Mouse (Mus musculus) 3134 (cell line): ENCODE measurements around the gene Kcnab1.
"Not testable (repeated sequence)": the region's sequence is repeated elsewhere in the genome, so short reads cannot be mapped to it uniquely, and the experiment has no call there.

Experiments
- DNase-seq: peaks from one replicate; pipeline ENCODE4 v3.0.0-alpha.2; 2011; ENCODE audit warnings: low spot score; ENCODE audit not compliant: insufficient read length; ENCODE audit errors: extremely low read depth

Kcnab1 gene

GRCm38 (mm10) chr3:65360163-65360969 lies 251.2 kb downstream of the Kcnab1 start:
- DNase-seq, result no peak

- no peak for DNase-seq
Measured at GRCm38 (mm10) chr3:65363438-65363837, 254.3 kb downstream of the Kcnab1 start.

DNA sequence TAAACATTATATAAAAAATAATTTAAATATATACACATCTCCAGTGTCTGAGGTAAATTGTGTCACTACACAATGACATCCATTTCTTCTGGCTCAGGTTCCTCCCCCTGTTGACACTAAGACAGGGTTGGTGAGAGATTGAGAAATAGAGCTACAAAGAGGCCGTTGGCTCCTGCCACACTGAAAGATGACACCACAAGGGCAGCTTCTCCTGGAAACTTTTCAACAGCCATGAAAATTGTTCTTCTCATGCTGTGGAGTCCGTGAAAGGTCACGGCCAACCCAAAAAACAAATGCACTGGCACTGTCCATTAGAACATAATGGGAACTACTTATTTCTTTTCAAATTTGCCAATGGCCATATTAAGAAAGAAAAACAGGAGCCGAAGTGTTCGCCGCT lies 256.0 kb downstream of the Kcnab1 start:
- no peak for DNase-seq

DNA sequence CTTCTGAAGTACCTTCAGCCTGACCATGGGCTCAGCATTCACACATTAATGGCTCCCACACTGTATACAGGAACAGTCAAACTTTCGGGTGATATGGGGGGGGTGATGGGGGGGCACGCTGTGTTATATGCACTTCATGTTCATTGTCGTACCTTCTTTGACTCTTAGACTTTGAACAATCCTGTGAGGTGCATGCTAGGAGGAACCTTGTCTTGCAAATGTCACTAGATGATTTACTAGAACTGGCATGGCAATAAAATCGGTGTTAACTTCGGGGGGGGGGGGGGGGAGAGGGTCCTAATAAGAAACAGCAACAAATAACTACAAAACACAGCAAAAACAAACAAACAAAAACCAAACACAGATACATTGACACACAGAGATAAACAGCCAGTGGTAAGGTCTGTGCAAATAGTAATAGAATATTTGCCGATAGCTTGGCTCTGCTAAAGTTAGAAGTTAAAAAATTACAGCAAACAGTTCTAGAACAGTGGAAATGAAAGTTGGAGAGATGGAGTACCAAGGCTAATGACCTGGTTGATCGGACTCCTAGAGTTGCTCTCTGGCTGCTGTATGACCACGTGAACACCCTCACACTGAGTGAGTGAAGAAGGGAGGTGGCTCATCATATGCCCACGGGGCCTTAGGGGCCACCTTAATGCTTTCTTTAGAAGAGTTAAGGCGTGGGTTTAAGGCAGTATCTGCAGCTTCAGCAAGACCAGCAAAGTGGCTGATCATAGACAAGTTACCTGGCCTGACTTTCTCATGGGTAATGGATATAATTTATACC lies 256.9 kb downstream of the Kcnab1 start:
- DNase-seq, result no peak

GRCm38 (mm10) chr3:65367944-65368343 lies 258.8 kb downstream of the Kcnab1 start:
- DNase-seq, result no peak

GRCm38 (mm10) chr3:65372552-65372951 lies 263.4 kb downstream of the Kcnab1 start:
- no peak for DNase-seq

DNA sequence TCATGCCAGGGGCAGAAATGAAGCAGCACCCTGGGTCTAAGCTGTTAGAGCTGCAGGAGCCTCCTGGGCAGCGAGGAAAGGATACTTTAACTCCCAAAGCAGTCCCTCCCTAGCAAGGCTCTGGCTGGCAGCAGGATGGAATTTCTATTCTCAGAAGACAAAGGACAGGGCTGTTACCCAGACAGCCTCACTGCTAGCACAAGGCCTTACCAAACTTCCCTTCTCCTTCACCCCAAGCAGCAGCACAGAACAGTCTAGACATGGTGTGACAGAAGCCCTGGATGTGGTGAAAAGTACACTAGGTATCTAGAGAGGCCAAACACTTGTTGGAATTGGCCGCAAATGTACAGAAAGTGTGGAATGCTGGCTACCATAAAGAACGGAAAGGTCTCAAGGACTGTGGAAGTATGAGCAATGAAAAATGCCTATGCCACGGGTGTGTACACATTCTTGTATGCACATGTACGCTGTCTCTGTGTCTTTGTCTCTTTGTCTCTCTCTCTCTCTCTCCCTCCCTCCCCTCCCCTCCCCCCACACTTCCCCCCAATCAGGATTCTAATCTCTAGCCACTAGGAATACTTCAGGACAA lies 264.5 kb downstream of the Kcnab1 start:
- DNase-seq, result no peak

DNA sequence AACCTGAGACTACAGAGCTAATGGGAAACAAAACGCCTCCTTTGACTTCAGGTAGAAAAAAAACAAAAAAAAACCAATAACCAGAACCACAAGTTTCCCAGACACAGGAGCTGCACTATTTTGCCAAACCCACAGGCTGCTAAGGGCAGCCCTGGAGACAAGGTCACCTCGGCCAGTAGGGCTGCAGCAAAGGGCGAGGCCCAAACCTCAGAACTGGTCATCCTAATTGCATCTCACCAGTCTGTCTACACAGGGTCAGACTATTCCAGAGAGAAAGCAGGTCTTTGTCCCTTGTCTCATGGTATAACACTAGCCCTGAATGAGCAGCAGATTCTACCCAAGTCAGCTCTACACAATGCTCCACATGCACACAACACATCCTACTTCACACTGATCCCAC lies 265.5 kb downstream of the Kcnab1 start:
- DNase-seq, result peak; percentile 28

DNA sequence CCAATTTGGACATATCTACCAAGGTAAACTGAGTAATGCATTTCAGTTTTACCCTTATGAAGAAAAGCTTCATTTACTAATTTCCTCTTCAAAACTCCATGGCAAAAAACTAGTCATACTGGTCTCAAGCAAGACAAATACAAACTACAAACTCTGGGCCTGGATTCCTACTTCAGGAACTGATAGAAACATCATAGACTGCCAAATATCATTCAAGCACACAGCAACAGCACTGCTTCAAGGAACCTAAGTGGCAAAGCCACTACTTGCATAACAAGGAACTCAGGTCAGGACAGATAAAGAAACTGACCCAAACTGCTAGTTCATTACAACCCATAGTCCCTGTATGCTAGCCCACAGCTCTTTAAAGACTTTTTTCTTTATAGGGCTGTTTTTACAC lies 269.5 kb downstream of the Kcnab1 start:
- DNase-seq, result no peak

DNA sequence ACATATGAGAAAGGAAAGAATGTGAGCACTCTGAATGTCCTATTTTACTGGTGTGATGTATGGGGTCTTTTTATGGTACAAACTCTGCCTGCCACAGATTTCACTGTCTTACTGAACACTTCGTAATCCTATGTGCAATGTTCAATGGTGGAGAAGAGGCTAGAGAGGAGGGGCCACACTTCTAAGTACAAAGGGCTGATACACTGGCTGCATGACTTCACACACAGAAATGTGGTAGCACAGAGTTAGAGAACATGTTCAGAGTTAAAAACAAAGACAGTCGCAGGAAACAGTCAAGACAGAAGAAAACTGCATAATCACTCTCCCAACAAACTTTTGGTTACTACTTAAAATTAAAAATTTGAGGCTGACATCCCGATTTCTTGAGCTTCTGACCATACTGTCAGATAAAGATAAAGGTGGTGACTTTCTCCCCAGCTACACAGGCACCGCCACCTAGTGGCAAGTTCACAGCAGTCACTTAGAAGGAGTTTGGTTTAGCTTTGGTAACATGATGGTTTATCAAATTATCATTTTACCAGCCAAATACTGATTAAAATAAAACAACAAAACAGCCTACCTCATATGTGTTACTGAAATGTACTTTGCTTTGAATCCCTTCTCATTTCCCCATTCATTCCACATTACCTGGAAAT lies 270.8 kb downstream of the Kcnab1 start:
- no peak for DNase-seq

- DNase-seq, result no peak
Measured at GRCm38 (mm10) chr3:65381094-65381493, 271.9 kb downstream of the Kcnab1 start.

DNA sequence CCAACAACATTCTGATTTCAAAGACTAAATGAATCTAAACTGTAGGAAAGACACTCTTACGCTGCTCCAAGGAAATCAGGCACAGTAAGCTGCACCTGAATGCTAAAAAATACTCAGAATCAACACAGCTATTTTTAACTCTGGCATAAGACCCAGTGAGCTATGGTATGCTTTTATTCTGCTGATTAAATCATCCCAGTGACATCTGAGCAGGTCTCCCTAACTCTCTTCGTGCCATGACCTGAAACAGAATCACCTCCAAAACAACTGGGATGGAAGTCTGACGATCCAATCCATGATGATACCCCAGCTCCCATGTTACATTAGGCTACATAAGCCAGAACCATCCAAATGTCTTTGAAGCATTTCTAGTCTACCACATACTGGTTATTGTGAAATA lies 275.2 kb downstream of the Kcnab1 start:
- no peak for DNase-seq

DNA sequence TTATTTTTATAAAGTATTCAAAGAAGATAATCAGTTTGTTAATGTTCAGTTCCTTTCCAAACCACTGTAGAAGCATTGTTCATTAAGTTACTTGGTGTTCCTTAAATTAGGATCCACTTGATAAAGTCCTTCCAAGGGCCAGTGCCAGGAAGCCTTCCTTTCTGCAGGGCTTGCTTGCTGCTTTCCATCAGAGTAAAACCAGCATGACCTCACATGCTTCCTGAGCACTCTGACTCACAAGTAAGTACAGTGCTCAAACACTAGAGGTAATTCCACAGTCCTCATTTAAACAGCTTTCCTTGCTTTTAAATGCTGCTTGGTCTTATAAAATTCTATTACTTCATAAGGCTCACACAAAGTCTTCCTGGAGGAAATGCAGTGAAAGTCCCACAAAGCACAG lies 276.6 kb downstream of the Kcnab1 start:
- DNase-seq, result no peak

- DNase-seq, result no peak
Measured at GRCm38 (mm10) chr3:65391222-65391783, 282.1 kb downstream of the Kcnab1 start.

GRCm38 (mm10) chr3:65391784-65392420 lies 282.7 kb downstream of the Kcnab1 start:
- no peak for DNase-seq

- peak; percentile 100 for DNase-seq
Measured at GRCm38 (mm10) chr3:65392421-65392817, 283.2 kb downstream of the Kcnab1 start, which contains the start of gene Ssr3. Ssr3 (minus strand) TSS chr3:65392623.

DNA sequence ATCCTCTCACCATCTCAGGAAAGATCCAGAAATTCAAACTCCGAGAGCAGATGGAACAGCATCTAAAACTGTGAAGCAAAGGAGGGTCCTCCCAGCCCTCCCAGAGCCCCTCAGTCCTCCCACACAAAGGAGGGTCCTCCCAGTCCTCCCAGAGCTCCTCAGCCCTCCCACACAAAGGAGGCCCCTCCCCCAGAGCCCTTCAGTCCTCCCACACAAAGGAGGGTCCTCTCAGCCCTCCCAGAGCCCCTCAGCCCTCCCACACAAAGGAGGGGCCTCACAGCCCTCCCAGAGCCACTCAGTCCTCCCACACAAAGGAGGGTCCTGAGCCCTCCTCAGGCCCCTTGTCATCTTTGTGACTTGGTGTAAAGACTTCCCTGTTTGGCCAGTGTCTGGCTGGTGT lies 285.9 kb downstream of the Kcnab1 start:
- DNase-seq, result not testable (repeated sequence)

DNA sequence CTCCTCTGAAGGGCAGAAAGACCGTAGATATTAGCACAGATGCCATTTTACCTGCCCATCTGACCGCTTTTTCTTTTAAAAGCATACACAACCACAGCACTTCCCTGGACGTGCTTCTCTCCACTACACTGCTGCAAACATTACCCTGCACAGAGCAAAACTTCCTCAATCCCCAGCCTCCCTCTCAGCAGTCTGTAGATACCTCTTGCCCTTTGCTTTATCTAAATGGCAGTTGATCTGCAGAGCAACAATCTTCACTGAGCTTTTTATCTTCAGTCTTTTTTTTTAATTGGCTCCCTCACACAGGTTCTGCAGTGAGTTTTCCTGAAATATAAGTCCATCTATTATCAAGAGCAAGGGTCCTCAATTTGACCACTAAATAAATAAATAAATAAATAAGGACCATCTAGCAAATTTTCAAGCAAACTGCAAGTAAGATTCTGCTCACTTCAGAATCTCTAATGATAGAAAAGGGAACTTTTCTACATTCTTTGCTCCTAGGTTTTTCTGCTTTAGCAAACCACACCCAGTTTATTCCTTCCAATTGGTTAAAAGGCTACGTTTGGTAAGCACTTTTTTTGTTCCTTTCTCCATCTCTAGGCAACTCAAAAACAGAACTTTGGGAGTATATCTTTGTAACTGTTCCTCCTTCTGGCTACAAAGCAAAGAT lies 287.8 kb downstream of the Kcnab1 start:
- no peak for DNase-seq

GRCm38 (mm10) chr3:65397566-65397965 lies 288.4 kb downstream of the Kcnab1 start:
- no peak for DNase-seq

DNA sequence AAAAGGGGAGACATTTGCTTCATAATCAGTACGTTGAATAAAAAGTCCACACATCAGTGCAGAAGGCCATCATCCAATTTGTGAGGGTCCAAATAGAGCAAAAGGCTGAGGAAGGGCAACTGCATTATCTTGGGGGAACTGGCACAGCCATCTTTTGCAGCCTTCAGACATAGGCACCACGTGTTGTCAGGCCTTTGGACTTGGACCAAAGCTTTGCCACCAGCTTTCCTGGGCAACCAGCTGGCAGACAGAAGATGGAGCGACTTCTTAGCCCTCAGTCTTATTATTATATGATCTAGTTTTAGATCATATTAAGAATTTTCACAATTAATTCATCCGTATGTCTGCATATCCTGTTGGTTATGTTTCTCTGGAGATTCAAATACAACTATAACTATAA lies 296.6 kb downstream of the Kcnab1 start:
- no peak for DNase-seq
